Mouse (Mus musculus) G1E (cell line): ENCODE results near the gene Ctdspl.

Experiments
- CTCF ChIP-seq: IDR thresholded peaks from 2 replicates; pipeline ENCODE4 v1.5.1; 2012; ENCODE audit warnings: low read depth, low read length, inconsistent platforms, mixed read lengths
- TAL1 ChIP-seq: conservative IDR thresholded peaks from 2 replicates; pipeline ENCODE4 v1.6.1; 2012; ENCODE audit warnings: low read depth, low read length, inconsistent platforms, mixed read lengths

- no peak for TF ChIP-seq TAL1
- TF ChIP-seq CTCF = no peak
Measured at GRCm38 (mm10) chr9:118876902-118877301, 49.4 kb upstream of the Ctdspl start.
